Mouse (Mus musculus) gastrocnemius, postnatal 14 days (tissue): ENCODE results near the gene Dyrk4. TPM values are rescaled to one million over a fixed set of nuclear protein-coding genes. Genes with fewer than 3 reads are reported as not detected.

Source experiments
- DNase-seq: peaks from one replicate; pipeline ENCODE4 v3.0.0; 2021; ENCODE audit warnings: mixed read lengths
- intact Hi-C: fragments of 180-260 bp; cut with DNase I; formaldehyde crosslinking; loops from one replicate; pipeline ENCODE4 v1.15.1; 2025; ENCODE audit warnings: low total_unique reads
- total RNA-seq, 2 experiments: library from RNA; stranded (reverse); gene quantifications; 2 replicates each; pipeline ENCODE4 v1.2.3; 2021

Dyrk4 gene
- total RNA-seq, 2 experiments from 2014 or later: not detected

- intact Hi-C loops: no loop called here
- peak; percentile 94 for DNase-seq
Measured at GRCm38 (mm10) chr6:126848712-126849704, 72.6 kb downstream of the Dyrk4 start, which contains the start of gene Ndufa9. TSS of gene Ndufa9 (minus strand) at chr6:126849136.

GRCm38 (mm10) chr6:126836628-126837027 lies 85.0 kb downstream of the Dyrk4 start:
- no peak for DNase-seq
- intact Hi-C loops: no loop called here

Other genes starting within 250 kb of the Dyrk4 start
- gene Kcna6, start 181.2 kb downstream of the Dyrk4 start, total RNA-seq: 1 to 10 TPM; 1.3 to 2.4 TPM
- 100 to 1,000 TPM; 273 to 335 TPM for gene Ndufa9, start 72.7 kb downstream of the Dyrk4 start, total RNA-seq
- not detected for gene Akap3, start 68.7 kb downstream of the Dyrk4 start, total RNA-seq
- gene Rad51ap1, start 17.7 kb upstream of the Dyrk4 start, total RNA-seq: 1 to 10 TPM; 3.0 to 3.6 TPM
- 1 to 10 TPM; 8.6 to 9.3 TPM for gene D6Wsu163e, start 18.1 kb upstream of the Dyrk4 start, total RNA-seq
- gene Fgf6, start 93.7 kb upstream of the Dyrk4 start, total RNA-seq: 1 to 10 TPM; 4.5 to 5.6 TPM
- not detected for gene Fgf23, start 151.1 kb upstream of the Dyrk4 start, total RNA-seq
- 10 to 100 TPM; 16.4 to 18.9 TPM for gene Tigar, start 187.7 kb upstream of the Dyrk4 start, total RNA-seq
- 10 to 100 TPM; 17.6 to 31.6 TPM for gene Ccnd2, start 230.4 kb upstream of the Dyrk4 start, total RNA-seq